Mouse (Mus musculus) frontal cortex, postnatal 36 days (tissue): Measurements from ENCODE around the gene Ms4a5.
"Not testable (repeated sequence)": the region's sequence is repeated elsewhere in the genome, so short reads cannot be mapped to it uniquely, and the experiment has no call there.

ENCODE experiments used
- DNase-seq, 2 experiments: peaks; one replicate each; pipeline ENCODE4 v3.0.0; 2022; ENCODE audit warnings: low spot score in 2 of 2

The Ms4a5 gene

GRCm38 (mm10) chr19:11283773-11284172, at the start of gene Ms4a5:
Gene Ms4a5 (minus strand): TSS chr19:11283873.
- no peak for DNase-seq

GRCm38 (mm10) chr19:11321123-11321522, 37.5 kb upstream of the Ms4a5 start:
- DNase-seq = no peak

GRCm38 (mm10) chr19:11316786-11317185, 33.1 kb upstream of the Ms4a5 start:
- no peak for DNase-seq

DNA sequence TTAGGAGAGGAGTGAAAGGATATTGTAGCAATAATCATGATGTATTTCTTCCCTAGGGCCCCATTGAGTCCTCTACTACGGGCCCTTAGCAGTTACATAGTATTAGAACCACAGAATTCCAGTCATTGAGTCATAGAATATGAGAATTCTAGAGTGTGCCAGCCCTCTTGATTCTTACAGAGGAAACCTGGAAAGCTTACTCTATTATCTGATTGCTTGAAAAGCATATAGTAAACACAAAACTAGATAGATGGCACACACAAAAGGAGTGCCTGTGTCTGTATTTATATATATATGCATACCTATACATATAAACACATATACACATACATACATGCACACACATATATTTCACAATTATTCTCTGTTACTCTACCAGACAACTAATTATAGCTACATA, 30.7 kb upstream of the Ms4a5 start, which contains the start of gene Ms4a14:
Gene Ms4a14 (minus strand): TSS at position 101 of the 400 bp plus-strand sequence.
- no peak for DNase-seq

- no peak for DNase-seq
These were observed 25.2 kb upstream of the Ms4a5 start for GRCm38 (mm10) chr19:11308888-11309287.

- not testable (repeated sequence) for DNase-seq
These were observed 15.9 kb upstream of the Ms4a5 start for GRCm38 (mm10) chr19:11299529-11299928.

DNA sequence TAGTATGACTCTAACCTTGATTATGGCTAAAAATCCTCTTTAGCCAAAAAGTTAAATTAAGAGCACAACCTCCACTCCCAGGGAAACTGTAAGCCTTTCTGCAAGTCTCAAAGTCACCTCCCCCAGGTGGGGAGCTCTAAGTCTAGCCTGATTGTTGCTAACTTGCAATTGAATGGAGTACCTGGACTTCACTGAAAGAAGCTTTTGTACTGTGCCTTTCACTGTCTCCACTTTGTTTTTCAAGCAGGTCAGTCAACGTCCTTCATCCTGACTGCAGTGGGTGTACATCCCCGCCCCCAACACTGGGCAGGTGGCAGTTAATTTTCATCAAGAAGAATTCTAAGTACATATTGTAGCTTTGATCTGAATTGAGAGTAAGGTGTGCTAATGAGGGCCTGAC, 15.3 kb upstream of the Ms4a5 start:
- no peak for DNase-seq

DNA sequence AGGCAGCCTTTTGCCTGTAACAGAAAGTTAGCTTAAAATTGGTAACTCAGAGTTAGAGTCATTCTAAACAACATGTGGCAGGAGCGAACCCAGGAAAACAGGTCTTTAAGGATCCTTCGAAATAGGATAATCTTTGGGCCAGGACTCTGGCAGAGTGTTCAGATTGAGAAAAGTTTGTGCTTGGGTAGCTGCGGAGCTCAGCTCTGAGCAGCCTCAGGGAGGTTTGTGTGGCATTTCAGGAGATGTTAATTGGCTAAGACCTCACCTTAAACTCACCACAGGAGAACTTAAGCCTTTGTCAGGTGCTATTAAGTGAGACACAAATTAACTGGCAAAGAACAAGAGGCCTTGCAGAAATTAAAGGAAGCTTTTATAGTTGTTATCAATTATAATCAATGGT, 9.9 kb upstream of the Ms4a5 start:
- not testable (repeated sequence) for DNase-seq

DNA sequence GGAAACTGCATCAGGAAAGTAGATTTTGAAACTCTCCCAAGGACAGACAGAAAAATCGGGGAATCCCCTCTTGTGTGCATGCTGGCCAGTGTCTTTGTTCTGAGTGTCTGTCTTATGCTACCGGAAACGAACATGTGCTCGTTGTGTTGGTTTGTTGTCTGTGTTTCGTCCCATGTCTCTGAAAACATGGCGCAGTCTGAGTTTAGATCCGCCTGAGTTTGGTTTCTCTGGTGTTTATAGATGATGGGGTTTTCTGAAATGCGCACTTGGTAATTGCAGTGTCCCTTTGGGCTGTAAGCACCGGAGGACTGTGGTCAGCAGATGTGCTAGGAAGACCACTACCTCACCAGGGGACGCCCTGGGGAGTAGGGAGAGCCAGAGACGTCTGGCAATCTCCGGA, 9.3 kb upstream of the Ms4a5 start:
- peak in 1 of 2 experiments; percentile 2 for DNase-seq

GRCm38 (mm10) chr19:11280223-11280622, 3.5 kb downstream of the Ms4a5 start:
- DNase-seq = no peak

DNA sequence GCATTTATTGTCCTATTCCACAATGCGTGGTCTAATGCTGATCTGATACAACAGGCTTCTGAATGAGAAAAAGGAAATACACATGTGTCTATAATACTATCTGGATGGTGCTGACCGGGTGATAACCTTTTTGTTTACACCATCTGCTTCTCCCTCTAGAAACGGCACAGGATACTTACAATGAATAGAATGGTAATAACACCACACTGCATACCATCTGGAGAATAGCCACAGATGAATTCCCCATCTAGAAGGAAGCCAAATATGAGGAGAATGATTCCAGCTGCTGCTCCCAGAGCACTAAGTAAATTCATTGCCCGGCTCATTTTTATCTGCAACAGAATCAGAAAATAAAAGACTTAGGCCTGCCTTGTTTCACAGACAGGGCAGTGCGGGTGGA, 7.2 kb downstream of the Ms4a5 start:
- no peak for DNase-seq

GRCm38 (mm10) chr19:11266956-11267355, 16.7 kb downstream of the Ms4a5 start:
- DNase-seq = no peak

DNA sequence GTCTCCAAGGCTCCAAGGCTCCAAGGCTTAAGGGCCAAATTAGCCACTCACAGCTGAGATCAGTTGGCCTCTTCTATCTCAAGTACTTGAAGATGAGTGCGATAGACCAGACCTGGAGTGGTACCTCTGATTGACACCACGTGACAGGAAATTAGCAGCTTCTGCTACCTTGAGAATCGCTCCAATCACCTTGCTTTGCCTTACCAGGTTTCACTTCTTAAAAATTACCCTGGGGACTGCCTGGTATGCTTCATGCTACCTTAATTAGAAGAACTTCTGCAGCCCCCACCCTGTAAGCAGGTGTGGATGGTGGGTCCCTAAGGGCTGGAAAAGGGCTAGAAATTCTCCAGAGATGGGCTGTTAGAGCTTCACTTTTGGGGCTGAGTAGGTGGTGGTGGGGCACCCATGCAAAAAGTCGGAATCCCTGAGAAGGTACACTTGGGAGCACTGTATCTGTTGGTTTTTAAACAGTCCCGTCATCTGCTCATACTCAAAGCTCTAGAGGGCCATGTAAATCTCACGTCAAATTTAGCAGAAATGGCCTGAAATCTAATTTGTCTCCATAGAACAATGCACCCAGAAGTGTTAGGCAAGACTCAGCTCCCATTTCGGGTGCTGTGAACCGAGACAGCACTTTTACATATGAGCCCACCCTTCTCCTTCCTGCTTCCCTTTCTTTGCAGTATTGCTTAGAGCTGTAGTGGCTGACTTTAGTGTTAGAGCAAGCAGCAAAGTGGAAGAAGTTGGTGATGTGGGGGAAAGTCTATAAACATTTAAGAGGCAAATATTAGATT, 17.4 kb downstream of the Ms4a5 start, which contains the start of gene Ms4a1:
Gene Ms4a1 (minus strand): TSS at position 190 of the 794 bp plus-strand sequence.
- no peak for DNase-seq

DNA sequence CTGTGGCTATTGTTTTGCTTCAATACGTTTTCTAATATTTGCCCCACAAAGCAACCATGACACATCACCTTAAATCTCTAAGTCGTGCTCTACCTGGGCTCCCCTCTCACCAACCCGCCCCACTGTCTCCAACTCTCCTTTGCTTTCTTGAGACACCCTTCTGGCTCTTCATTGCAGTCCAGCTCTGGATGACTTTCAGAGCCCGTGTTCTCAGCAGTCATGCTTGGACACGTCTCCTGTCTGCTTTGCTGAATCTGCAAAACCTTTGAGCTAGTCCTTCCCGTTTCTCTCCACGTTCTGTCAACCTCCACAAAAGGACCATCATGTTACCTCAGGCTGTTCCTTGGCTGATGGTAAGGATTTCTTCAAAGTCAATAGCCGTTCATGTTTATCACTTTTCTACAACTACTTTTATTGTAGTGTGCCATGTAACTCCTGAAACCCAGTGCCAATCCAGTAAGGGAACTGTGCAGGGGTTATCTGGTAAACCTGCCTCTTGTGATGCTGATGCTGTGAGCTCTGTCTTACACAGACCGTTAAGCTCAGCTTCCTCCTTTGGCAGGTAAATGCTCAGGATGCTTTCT, 19.0 kb downstream of the Ms4a5 start:
- no peak for DNase-seq

GRCm38 (mm10) chr19:11263549-11263948, 20.1 kb downstream of the Ms4a5 start:
- no peak for DNase-seq

DNA sequence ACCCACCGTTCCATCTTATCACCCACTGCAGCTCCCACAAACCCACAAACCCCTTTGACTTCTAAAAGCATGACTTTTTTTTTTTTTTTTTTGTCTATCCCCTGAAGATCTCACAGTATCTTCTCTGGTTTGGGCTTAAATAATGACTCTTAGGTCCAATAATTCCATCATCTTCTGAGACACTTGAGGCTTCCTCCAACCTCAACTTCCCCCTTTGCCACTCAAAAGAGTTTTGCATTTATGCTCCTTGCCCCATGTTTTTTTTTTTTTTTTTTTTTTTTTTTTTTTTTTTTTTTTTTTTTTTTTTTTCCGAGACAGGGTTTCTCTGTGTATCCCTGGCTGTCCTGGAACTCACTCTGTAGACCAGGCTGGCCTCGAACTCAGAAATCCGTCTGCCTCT, 20.7 kb downstream of the Ms4a5 start:
- DNase-seq = not testable (repeated sequence)

DNA sequence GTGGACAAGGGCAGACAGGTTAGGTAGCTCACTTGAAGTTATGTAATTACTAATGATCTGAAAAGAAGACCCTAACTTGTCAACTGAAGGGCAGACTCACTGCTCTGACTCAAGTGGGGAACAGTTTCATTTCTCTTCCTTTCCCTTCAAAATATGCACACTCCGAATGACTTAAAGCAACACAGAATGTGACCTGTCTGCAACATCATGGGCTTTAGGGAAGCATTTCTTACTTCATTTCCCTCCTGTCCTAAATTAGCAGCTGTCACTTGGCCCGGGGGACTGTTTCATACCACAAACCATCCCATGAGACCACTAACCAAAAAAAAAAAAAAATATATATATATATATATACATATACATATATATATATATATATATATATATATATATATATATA, 22.2 kb downstream of the Ms4a5 start:
- DNase-seq = no peak

DNA sequence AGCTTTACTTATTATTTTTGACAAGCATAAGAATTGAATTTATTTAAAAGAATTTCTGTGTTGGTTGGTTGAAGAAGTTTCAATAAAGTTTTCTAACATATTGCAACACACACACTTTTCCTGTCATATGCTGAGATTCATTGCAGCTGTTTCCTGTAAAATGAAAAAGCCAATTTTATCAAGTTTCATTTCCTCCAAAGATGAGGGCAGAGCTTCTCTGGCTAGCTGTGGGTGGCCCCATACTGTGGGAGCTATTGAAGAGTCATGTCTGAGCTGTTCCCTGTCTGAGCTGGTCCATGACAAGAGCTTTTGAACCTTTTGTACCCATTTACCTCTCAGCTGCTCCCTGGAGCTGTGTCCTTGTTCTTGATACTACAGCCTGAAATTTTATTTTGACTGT, 39.4 kb downstream of the Ms4a5 start:
- no peak for DNase-seq

- no peak for DNase-seq
These were observed 41.1 kb downstream of the Ms4a5 start for GRCm38 (mm10) chr19:11242560-11242959.

DNA sequence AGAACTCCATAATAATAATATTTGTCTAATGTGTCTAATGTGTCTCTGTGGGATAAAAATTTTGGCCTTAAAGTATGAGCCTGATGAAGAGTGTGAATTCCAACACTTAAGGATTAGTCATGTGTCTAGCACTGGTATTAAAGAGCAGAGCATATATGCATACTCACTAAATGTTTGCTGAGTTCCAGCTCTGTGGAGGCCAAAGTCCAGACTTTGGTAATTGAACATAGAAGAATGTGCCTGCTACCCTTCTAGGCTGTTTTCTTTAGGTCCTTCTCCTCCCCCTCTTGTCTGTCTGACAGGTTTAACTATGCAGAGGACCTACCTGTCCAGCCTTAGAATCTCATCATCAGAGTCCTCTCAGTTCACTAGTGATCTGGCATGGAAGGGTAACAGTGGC, 47.9 kb downstream of the Ms4a5 start:
- no peak for DNase-seq

GRCm38 (mm10) chr19:11234921-11235735, 48.5 kb downstream of the Ms4a5 start:
- no peak for DNase-seq

GRCm38 (mm10) chr19:11234244-11234643, 49.4 kb downstream of the Ms4a5 start:
- DNase-seq = no peak
